Mouse (Mus musculus) retina, embryonic 14.5 days (tissue): ENCODE measurements around the gene Tarm1.

Experiments
- DNase-seq: peaks from one replicate; pipeline ENCODE4 v3.0.0-alpha.2; 2015; ENCODE audit warnings: low spot score

The Tarm1 gene

DNA sequence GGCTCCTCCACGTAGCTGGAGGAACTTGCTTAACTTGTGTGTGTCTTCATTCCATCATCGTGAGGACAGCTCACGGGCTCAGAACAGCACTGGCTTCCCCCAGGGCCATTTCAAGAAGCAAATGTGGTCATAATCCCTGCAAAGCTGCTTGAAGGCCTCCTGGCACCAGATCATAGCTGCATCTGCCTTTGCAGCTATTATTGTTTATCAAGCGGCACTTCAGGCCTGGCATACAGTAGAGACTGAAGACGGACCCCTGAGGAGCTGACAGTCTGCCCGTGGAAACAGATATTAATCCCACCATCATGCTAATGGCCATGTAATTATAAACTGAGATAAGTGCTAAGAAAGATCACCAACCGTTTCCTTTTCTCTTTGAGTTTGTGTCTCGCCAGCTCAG lies 61.9 kb downstream of the Tarm1 start:
- no peak for DNase-seq

DNA sequence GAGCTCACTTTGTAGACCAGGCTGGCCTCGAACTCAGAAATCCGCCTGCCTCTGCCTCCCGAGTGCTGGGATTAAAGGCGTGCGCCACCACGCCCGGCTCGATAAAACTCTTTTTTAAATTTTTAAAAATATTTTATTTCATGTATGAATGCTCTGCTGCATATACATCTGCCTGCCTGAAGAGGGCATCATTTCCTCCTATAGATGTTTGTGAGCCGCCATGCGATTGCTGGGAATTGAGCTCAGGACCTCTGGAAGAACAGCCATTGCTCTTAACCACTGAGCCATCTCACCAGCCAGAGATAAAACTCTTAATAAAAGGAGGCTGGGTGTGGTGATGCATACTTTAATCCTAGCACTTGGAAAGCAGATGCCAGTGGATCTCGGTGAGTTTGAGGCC lies 62.4 kb downstream of the Tarm1 start:
- no peak for DNase-seq

DNA sequence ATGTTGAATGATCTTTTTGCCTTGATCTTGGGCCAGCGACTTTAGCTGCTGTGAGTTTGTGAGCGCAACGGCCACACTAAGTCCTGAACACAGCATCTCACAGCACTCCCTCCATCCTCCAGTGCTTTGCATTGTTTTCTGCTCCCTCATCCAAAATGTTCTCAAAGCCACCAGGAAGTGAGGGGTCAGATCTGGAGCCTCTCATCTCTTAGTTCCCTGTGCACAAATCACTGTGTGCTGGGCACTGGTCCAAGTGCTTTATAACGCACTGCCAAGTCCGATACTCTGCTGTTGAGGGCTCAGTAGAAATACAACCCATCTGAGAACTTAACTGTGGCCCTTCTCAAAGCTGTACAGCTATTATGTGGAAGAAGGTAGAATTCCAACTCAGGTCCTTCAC lies 64.5 kb downstream of the Tarm1 start:
- no peak for DNase-seq
